Mouse (Mus musculus): Measurements from ENCODE around the gene Cbs.

Gene Cbs

DNA sequence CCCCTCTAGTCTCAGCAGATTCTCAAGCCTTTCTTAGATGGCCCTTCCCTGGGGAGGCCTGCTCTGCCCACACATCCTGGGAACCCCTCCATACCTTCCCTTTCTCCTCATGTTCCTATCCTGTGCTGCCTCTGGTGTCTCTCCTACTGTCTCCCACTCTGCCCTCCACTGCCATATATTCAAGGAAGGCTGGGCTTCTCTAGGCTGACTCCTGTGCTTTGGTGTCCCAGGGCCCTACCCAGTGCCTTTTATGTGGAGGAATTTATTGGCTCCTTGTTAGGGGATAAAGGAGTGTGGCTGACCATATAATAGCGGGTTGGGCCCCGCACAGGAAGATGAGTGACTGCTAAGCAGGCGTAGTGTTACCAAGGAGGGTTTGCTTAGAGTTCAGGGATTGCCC is 53.9 kb downstream of the Cbs start:
- no peak for DNase-seq

DNA sequence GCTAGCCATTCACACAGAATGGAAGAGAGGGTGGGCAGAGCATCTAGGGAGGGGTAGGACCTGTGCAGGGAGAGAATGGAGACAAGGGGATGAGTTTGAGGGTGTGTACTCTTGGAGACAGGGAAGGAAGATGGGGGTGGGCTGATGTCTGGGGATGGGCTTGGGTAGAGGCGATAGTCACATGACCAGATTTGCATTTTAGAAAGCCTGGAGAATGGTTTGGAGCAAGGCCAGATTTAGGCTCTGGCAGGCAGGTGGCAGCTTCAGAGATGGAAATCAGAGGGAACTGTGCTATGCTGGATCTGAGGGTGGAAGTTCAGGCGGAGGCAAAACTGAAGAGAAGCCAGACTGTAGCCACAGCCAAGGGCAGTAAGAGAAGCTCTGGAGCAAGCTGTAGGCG is 56.7 kb downstream of the Cbs start:
- no peak for DNase-seq

- DNase-seq: no peak
Observed at GRCm38 (mm10) chr17:31576394-31577175, 60.5 kb downstream of the Cbs start.

- DNase-seq: no peak
Observed at GRCm38 (mm10) chr17:31574662-31575061, 62.4 kb downstream of the Cbs start.

GRCm38 (mm10) chr17:31571689-31572088 is 65.3 kb downstream of the Cbs start:
- no peak for DNase-seq

DNA sequence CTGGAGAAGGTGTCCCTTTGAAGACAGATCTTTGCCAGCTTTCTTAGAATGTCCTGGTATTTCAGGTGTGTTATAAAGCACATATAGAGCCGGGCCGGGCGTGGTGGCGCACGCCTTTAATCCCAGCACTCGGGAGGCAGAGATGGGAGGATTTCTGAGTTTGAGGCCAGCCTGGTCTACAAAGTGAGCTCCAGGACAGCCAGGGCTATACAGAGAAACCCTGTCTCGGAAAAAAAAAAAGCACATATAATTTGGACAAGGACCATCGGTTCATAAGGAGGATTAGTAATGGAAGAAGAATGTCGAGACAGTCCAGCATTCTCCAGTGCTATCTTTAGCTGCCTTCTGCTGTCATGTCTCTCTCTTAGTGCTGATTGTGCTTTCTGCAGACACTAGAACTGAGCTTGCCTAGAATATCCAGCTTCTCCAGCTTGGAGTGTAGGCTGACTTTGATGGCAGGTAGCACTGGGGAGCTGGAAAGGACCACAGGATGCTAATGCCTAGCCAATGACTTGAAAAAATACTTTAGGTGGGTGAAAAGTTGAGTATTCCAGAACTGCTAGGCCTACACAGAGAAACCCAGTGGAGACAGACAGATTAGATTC is 66.6 kb downstream of the Cbs start:
- DNase-seq: no peak

- no peak for DNase-seq
Observed at GRCm38 (mm10) chr17:31569756-31570155, 67.3 kb downstream of the Cbs start.

DNA sequence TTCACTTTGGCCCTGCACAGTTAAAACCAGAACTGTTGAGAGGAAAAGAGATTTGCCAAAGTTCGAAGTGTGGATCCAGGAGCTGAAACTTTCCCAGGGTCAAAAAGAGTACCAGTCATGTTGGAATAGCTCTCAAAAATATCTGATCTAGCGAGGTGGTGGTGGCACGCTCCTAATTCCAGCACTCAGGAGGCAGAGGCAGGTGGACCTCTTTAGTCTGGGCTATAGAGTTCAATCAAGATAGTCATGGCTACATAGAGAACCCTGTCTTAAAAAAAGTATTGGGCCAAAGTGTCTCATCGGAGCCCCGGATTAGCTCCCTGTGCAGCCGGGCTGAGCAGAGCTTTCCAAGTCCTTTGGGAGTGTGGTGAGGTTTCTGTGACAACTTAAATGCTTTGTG is 70.8 kb downstream of the Cbs start:
- DNase-seq: no peak

DNA sequence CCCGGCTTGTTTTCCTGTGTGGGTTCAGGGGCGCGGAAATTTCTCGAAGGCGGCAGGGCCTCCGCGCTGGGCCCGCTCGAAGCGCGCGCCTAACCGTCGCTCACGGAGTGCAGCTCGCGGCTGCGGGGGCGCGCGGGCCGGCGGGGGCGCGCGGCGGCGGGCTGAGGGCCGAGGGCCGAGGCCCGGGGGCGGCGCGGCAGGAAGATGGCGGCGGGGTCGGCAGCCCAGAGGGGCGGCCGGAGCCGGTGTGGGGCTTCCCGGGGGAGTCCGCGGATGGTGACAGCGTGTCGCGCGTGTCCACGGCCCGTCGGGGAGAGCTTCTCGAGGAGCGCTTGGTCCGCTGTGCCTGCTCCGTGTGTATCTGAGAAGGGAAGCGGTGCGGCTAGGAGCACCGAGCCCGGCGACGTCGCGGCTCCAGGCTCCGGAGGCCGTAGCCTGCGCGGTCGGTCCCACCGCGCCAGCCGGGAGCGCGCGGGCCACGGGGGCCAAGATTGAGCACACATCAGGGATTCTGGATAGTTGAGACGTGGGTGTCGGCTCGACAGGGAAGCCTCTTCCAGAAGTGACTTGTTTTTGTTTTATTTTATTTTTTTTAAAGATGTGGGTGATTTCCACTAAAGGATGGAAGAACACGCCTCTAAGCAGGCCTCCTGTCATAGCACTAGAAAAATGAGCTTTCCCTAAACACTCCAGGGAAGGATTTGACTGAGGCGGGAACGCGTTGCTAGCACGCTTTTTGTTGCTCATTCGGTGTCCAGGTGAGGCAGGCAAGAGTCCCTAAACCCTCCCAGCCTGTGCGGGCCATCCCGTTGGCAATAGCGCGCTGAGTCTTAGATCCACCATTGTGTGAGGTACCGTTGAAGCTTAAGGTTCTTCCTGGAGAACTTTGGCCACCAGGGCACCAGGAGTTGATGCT is 71.6 kb downstream of the Cbs start:
- DNase-seq: peak; percentile 83 to 89

- no peak for DNase-seq
Observed at GRCm38 (mm10) chr17:31564858-31565140, 72.2 kb downstream of the Cbs start.

DNA sequence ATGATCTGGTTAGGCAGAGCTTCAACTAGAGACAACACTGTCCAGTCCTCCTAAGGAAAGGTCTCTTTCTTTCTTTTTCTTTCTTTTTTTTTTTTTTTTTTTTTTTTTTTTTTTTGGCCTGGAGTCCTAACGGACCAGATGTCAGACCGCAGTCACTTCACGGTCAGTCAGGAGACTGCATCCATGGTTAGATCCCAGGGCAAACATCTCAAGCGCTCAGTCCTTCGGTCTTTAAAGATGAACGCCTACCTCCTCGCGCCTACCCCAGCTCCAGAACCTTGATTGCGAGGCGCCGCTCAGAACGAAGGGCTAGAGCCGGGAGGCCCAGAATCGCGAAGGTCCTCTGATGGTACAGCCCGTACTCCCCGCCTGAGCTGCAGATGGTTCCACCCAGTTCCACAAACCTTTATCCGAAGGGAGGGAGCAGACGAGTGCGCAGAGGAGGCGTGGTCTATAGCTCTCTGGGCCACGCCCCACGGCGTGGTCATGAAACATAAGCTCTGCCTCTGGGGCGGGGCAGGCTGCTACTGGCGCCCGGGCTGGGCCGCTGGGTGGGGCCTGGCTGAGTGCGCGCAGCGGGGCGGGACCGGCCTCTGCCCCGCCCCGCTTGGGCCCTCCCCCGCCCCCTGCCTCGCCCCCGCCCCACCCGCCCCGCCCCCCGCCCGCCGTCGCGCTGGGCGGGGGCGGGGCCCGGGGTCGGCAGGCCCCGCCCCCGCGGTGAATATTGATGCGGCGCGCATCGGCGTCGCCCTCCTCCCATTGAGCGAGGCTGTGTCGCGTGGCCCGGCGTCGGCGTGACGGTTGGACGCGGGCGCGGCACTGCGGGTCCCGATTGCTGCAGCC is 72.8 kb downstream of the Cbs start, which contains the start of gene Pknox1:
TSS of gene Pknox1 (plus strand) at position 720 of the 843 bp plus-strand sequence.
- peak; percentile 99 to 100 for DNase-seq

DNA sequence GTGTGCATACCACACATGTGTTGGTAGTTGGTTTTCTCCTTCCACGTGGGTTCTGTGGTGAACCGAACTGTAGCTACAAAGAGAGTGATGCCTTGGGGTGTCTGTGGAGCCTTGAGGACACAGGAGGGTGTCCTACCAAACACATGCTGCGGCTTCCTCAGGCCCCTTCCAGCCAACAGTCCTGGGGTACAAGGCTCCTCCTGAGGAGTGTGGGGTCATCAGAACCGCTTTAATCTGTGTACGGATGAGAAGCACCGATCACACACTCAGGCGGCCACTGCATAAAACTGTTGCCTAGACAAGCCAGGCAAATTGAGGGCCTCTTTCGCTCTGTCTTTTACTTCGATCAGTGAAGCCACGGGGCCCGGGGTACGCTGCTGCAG is 73.4 kb downstream of the Cbs start:
- DNase-seq: peak; percentile 52 to 54

DNA sequence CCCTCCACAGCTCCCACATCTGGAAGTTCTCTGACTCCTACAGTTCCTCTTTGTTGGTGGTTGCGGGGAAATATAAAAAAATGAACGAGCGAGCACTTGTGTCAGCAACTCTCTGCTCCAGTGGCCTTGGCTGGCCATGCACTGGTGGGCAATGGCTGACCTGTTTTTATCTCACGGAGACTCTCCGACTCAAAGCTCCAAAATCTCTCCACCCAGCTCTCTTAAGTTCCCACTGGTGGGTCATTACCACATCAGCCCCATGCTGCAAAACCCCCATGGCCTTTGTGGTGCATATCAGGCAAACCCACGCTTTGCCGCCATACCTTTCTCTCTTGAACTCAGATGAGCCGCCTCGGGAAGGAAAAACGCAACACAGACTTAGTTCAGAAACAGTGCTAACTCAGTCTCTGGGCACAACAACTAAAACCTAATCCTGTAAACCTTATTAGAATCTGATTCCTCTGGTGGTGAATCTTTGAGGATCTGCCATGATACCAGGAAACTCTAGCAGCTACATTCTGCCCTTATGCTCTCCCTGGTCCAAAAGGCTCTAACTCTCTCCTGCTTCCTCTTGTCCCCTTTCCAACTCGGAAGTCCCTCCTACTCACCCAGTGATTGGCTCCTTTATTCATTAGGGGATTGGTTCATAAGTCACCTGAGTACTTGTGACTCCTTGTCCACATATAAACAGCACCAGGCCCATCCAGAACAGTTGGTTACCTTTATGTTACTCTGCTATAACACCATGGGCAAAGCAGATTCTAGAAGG is 77.8 kb downstream of the Cbs start:
- no peak for DNase-seq
